Mouse (Mus musculus): ENCODE measurements around the gene Rassf3.

The Rassf3 gene

DNA sequence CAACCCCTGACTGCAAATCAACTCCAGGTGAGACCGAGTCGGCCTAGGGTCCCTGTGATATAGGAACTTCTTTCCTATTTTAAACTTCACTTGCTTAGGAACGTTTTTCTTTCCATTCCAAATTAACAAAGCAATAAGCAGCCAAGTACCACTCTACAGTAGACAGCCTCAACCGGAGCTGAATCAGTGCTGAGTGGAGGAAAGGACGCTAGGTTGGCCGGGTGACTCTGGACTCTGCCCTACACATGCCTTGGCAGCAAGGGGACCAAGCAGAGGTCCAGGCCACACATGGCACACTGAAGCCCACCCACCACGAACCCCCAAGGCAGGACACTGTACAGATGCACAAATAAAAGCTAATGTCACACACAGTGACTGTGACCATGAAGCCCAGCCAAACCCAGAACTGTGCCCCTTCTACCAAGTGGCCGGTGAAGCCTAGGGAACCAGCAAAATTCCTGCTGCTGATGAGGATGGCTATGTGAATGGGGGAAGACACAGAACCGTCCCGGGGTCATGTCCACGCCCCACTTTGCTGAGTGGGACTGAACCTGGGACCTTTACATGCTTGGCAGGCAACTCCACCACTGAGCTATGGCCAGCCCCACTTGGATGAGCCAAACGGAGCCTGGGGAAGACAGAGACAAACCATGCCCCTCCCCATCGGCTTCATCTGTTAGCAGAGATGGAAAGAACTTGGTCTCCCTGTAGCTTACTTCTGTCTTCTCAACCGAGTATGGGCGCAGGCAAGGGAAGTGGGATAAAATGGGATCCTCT lies 45.2 kb downstream of the Rassf3 start:
- DNase-seq (ENCODE audit: low read depth, low spot score): no peak

DNA sequence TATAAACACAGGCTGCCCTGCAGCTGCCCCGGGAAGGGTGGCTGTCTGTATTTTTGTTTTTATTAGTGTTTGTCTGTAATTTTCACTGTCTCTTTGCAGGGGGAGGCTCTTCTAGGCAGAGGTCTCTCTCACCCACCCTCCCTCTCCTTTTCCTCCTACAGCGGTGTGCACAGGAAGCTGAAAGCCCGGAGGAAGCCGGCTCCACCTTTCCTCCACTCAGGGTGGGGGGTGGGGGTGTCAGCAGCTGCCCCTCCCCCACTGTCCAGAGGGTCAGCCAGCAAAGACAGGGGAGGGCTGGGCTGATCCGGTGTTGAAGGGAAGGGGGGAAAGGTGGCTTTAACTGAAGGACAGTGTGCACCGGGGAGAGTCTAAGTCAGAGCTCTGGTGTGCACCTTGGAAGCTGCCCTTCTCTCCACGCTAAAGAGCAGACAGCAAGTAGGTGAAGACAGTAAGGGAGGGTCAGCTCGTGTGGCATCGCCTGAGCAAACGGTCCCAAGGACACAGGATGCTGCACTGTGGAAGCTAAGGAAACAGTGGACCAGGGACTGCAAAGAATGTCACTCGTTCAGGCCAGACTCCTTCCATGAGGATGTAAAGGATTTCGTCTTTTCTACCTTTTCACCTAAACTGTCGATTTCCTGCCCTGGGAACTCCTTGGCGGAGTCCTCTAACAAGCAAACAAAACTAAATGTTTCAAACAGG lies 46.0 kb downstream of the Rassf3 start:
- DNase-seq (ENCODE audit: low read depth, low spot score): no peak

GRCm38 (mm10) chr10:121429581-121429980 lies 46.6 kb downstream of the Rassf3 start:
- no peak for DNase-seq (ENCODE audit: low read depth, low spot score)

- DNase-seq (ENCODE audit: low read depth, low spot score): no peak
These were observed 47.1 kb downstream of the Rassf3 start for GRCm38 (mm10) chr10:121429089-121429488.

GRCm38 (mm10) chr10:121428011-121428711 lies 48.0 kb downstream of the Rassf3 start:
- no peak for DNase-seq (ENCODE audit: low read depth, low spot score)

GRCm38 (mm10) chr10:121427136-121427535 lies 49.0 kb downstream of the Rassf3 start:
- no peak for DNase-seq (ENCODE audit: low read depth, low spot score)

DNA sequence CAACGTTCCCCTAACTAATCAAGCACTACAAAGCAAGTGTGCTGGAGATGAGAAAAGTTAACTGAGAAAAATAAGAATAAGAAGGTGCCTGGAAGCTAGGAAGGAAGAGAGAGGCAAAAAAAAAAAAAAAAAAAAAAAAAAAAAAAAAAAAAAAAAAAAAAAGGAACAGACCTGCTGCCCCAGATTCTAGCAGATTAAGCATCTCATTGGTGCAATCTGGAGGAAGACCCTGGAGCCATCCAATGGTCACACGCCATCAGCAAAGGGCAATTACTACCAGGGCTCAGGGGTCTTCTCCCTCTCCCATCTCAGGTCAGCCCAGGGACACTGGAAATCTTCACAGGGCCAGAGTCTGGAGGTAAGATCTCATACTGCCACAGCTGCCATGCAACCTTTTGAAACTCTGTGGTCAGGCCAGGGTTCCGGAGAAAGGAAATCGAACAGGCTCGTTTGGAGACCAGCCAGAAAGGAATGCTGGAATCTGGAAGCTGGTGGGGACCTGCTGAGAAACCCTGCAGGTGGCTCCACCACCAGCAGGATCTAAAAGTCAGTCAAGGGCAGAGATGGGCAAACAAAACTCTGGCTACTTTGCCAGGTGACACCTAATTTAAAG lies 49.6 kb downstream of the Rassf3 start:
- no peak for DNase-seq (ENCODE audit: low read depth, low spot score)

GRCm38 (mm10) chr10:121425506-121426025 lies 50.6 kb downstream of the Rassf3 start:
- no peak for DNase-seq (ENCODE audit: low read depth, low spot score)

- no peak for DNase-seq (ENCODE audit: low read depth, low spot score)
These were observed 51.1 kb downstream of the Rassf3 start for GRCm38 (mm10) chr10:121425079-121425478.

DNA sequence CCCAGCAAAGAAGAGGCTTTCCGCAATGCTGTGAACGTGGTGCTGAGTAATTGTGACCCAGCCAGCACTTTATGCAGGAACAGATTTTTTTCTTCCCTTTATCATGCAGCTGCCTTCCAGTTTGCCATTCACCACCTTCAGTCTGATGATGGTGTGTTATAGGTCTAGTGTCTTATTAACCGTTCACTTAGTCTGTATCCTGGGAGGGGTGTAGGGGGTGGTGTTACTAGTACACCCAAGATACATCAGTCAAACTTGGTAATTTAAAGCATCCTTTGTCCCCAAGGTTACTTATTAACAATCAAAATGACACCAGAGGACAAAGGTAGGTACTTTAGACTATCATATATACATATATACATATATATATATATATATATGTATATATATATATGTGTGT lies 51.7 kb downstream of the Rassf3 start:
- DNase-seq (ENCODE audit: low read depth, low spot score): no peak

DNA sequence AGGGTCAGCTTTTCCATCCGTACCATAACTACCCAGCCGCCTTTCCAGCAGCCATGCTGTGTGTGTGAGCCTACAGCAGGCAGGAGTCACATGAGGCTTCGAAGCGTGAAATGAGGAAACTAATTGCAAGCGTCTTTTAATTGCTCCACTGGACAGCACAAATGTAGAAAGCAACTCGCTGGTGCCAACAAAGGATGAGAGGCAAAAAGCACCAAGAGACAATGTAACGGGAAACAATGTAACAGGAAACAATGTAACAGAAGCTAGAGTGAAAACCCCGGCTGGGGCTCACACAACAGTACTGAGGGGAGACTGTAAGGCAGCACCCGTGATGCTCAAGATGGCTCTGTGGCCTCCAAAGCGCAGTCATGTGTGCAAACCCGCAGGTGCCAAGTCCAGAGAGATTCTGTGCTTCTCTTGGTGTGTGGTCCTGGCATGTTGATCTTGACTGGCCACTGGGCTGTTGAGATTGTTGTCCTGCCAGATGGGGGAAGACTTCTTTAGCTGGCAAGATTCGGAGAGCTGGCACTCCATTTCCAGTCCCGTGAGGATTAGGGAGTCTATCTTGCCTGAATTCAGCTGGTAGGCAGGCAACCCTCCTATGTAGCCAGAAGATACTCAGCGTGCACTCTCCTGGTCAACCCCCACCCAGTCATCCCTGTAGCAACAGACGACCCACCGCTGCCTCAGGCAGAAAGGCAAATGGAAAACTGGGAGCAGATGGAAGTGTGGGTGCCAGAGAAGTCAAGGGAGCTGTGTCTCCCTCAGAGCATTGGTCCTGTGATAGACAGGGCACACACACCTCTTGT lies 52.4 kb downstream of the Rassf3 start:
- DNase-seq (ENCODE audit: low read depth, low spot score): no peak

- no peak for DNase-seq (ENCODE audit: low read depth, low spot score)
These were observed 53.9 kb downstream of the Rassf3 start for GRCm38 (mm10) chr10:121422294-121422693.

DNA sequence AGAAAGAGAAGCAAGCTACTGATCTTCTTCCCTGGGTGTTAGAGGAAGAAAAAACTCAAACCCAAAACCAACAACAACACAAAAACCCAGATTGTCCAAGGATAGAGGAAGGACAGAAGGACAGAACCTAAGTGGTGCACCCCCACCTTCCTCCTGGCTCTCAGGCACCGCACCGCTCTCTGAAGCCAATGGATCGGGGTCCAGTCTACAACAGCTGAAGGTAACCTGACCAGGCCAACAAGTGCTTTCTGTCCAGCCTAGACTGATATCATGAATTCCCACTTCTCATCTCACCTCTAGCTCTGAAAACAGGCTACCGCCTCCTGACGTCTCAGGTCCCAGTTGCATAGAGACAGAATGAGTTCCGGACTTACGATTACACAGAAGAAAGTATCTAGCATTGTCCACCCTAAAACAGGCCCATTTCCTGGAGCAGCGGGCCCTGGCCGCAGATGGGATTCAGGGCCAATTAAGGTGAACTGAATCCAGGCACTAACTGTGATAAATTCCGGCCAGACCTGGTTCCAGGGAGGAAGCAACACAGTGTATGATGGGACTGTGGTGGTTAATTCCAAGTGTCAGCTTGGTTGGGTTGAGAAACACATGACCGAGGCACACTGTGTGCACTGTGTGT lies 54.4 kb downstream of the Rassf3 start:
- DNase-seq (ENCODE audit: low read depth, low spot score): no peak

GRCm38 (mm10) chr10:121421023-121421422 lies 55.1 kb downstream of the Rassf3 start:
- no peak for DNase-seq (ENCODE audit: low read depth, low spot score)

DNA sequence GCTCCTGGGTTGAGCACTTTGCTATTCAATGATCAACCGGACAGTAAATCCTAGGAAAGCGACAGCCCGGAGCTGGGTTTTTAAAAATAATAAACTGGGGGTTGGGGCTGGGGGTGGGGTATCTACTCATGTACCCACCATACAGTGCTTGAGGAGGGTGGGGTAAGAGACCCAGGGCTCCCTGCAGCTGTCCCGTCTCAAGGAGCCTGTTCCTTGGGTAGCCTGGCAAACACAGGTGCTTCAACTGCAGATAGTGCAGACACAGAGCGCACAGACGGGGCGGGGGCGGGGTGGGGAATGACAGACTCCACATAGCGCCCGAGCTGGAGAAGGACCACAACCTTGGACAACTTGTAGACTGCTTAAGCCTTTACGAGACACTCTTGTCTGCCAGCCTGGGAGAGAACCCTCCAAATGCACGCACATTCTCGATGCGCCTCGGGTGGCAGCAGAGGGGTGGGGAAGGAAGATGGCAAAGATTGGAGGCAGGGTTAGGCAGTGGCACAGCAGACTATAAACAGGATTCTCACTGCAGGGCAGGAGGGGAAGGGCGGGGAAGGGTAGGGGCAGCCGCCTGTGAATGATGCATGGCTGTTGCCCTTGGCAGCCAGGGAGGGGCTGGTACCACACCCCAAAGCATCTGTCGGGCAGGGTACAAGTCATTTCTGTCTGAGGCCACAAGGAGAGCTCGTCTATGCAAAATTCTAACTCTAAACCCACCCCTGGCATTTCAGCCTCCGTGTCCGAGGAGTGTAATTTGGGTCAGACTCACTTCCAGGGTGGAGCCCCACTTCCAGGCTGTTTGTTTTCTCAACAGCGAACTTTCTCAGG lies 56.3 kb downstream of the Rassf3 start:
- no peak for DNase-seq (ENCODE audit: low read depth, low spot score)

- DNase-seq (ENCODE audit: low read depth, low spot score): no peak
These were observed 57.3 kb downstream of the Rassf3 start for GRCm38 (mm10) chr10:121418835-121419234.

- DNase-seq (ENCODE audit: low read depth, low spot score): no peak
These were observed 62.0 kb downstream of the Rassf3 start for GRCm38 (mm10) chr10:121414127-121414526.

DNA sequence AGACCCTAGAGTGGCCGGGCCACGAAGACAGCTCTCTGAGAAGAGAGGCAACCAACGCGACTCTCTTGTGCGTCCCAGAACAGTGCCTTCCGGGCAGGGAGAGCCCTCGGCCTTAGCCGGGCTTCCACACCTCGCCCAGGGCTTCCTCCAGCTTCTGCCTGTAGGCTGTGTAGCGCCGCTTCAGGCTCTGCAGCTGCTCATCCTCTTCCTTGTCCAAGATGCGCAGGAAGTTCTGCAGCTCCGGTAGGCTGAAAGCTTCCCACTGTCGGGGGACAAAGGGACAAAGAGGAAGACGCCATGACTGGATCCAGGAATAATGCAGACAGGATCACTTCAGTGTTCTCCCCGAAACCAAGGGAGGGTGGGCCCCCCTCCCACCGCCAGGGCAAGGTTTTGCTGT lies 63.3 kb downstream of the Rassf3 start:
- no peak for DNase-seq (ENCODE audit: low read depth, low spot score)

GRCm38 (mm10) chr10:121411721-121412455 lies 64.3 kb downstream of the Rassf3 start:
- DNase-seq (ENCODE audit: low read depth, low spot score): no peak

All from brain, embryonic 18.5 days (tissue).